Mouse (Mus musculus): Measurements from ENCODE around the gene Nol7.

The Nol7 gene

DNA sequence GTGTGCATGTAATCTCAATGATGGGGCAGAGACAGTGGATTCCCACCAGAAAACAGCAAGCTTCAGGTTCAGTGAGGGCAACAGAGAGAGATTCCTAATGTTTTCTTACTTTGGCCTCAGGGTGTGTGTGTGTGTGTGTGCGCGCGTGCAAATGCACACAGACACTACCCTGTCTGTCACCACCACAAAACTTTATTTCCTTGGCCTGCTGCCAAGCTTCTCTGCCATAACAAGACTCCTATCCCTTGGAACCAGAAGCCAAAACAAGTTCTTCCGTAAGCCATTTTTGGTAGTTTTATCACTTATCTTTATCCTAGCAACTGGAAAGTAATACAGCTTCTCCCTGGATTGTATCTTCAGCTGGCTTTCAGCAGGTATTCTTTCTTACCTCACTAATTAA is 30.2 kb downstream of the Nol7 start:
- no peak for DNase-seq (ENCODE audit: low spot score in 2 of 2)

DNA sequence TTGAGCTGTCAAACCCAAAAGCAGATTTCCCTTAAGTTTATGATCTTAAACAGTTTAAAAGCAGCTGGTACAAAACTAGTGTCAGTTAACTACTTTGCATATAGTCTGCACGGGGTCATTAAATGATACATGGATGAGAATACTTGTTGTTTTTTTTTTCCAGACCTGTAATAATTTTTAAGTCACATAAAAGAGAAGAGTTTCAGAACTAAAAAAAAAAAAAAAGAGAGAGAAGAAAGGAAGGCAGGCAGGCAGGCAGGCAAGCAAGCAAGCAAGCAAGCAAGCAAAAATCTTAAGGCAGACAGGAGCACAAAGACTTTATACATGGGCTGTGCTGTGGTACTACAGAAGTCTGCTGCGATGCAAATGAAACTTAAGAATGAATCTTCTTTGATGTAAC is 35.2 kb downstream of the Nol7 start:
- DNase-seq (ENCODE audit: low spot score in 2 of 2) = no peak

DNA sequence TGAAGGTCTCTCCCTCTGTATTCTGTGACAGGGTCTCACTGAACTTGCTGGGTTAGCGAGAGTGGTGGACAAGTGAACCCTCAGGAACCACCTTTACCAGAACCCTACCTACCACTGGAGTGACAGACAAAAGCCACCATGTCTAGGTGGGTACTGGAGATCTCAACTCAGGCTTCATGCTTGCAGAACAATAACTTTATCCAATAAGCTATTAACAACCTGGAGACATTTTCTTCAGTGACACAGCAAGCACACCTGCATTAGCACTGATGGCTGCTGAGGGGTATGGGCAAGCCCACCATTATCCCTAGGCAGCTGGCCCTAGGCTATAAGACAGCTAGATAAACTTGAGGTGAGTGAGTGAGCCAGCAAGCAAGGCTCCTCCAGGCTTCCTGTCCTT is 42.2 kb downstream of the Nol7 start:
- DNase-seq (ENCODE audit: low spot score in 2 of 2) = no peak

GRCm38 (mm10) chr13:43442551-43442950 is 44.4 kb downstream of the Nol7 start:
- DNase-seq (ENCODE audit: low spot score in 2 of 2) = no peak

DNA sequence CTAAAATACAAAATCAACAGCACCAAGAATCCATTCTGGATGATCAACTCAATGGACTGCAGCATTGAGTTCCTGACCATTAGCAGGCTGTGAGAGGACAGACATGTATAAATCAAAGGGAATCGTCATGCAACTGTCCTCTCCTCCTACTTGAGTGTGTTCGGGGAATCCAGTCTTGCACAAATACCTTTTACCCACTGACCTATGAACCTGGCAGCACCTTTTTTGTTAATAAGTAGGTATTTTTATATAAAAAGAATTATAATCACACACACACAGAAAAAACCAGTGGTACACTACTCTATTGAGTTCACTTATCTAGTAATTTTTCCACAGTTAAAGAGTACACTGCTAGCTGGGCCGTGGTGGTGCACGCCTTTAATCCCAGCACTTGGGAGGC is 45.5 kb downstream of the Nol7 start:
- no peak for DNase-seq (ENCODE audit: low spot score in 2 of 2)

GRCm38 (mm10) chr13:43444717-43445116 is 46.5 kb downstream of the Nol7 start:
- no peak for DNase-seq (ENCODE audit: low spot score in 2 of 2)

DNA sequence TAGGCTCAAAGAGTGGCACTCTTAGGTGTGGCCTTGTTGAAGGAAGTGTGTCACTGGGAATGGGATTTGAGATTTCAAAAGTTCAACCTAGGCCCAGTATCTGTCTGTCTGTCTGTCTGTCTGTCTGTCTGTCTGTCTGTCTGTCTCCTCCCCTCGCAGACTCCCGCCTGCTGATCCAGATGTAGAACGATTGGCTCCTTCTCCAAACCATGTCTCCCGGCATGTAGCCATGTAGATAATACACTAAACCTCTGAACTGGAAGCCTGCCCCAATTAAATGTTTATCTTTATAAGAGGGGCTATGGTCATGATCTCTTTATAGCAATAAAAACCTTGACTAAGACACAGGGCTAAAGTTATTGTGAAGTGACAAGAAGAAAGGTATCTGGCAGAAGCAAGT is 47.6 kb downstream of the Nol7 start:
- no peak for DNase-seq (ENCODE audit: low spot score in 2 of 2)

DNA sequence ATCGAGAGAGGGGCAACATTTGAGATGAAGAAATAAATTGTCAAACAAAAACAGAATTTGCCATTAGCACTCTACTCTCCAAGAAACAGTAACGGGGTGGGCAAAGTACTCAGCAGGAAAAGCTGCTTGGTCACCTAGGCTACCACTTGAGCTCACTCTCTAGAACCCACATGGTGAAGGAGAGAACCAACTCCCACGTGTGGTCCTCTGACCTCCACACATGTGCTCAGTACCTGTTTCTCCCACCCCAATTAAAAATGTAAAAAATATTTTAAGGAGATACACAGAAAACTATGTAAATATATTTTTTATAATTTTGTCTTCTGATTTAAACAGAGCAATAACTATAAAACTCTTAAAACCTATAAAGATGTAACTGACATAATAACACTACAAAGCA is 49.5 kb downstream of the Nol7 start:
- no peak for DNase-seq (ENCODE audit: low spot score in 2 of 2)

DNA sequence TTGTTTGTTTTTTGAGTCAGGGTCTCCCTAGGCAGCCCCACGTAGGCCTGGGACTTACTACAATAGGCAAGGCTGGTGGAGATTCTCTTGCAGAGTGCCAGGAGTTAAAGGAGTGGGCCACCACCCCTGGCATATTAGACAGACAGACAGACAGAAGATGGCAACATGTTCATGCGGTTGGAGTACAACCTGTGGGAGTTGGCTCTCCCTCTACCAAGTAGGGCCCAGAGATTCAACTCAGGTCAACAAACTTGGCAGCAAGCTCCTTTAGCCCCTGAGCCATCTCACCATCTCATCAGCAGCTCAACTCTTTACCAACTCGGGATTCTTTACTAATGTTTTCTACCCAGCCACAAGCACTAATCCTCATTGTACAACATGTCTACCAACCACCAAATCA is 52.5 kb downstream of the Nol7 start:
- DNase-seq (ENCODE audit: low spot score in 2 of 2) = no peak

DNA sequence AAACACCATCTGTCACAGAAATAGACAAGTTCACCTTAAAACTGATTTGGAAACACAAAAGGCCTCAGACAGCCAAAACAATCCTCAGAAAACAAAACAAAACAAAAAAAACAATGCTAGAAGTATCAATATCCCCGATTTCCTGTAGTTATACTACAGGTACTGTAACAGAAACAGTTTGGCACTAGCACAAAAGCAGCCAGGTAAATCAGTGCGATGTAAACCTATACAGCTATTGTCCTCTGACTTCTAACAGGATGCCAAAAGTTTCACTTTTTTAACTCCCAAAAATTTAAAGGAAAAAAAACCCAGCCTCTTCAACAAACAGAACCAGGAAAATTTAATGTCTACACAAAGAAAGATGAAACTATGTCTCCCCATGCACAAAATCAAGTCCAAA is 54.0 kb downstream of the Nol7 start:
- no peak for DNase-seq (ENCODE audit: low spot score in 2 of 2)

DNA sequence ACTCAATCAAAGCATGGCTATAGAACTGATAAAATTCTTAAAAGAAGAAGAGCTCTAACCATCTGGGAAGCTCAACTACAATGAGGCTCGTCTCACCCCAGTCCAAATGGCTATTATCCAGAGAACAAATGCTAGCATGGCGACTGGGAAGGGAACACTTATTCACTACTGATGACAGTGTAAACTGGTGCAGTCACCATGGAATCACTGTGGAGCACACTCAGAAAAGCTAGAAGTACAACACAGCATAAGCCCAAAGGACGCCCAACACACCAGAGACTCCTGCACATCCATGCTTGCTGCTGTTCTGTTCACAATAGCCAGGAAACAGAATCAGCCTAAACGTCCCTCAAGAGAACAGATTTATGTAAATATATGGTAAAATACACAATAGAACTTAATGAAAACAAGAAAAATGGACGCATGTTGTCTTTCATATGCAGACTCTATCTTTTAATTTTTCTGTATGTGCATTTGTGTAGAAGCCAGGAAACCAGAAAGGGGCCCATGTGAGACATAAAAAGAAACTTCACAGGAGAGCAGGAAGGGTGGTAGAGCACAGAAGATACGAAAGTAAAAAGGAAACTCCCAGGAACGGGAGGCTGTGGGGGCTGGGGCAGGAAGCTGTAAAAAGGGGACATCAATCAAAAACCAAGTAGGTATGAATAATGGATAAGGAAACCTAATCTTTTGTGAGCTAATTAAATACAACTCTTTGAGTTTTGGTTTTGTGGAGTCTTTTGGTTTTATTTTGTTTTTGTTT is 54.8 kb downstream of the Nol7 start:
- DNase-seq (ENCODE audit: low spot score in 2 of 2) = peak; percentile 25 to 28

- DNase-seq (ENCODE audit: low spot score in 2 of 2) = no peak
Observed at GRCm38 (mm10) chr13:43454431-43454830, 56.2 kb downstream of the Nol7 start.
